Mouse (Mus musculus): ENCODE results near the gene Ddi2. TPM values are rescaled to one million over a fixed set of nuclear protein-coding genes. Genes with fewer than 3 reads are reported as not detected.

The Ddi2 gene
- total and polyA plus RNA-seq, 2 experiments from 2014 or later = 11.1 to 20.7 TPM

DNA sequence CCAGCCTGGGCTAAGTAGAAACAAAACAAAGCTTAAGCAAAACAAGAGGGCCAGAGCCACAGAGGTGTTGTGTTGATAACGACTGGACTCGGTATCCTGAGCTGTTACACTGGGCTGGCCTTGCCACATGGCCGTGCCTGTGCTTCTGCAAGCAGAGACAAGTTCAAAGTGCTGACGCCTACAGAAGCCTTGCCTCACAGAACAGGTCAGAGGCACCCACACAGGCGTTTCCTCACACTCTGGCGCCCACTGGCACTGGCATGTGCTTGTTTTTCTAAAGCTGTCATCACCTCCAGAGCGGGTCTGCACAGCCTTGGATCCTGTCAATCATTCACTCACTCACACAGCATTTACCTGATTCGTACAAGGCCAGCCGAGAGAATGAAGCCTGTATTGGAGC lies 18.6 kb upstream of the Ddi2 start:
- no peak for DNase-seq
- H3K27ac ChIP-seq (ENCODE audit: low read depth, low read length) = no peak overlapping the region
- no peak overlapping the region for H3K4me2 ChIP-seq (ENCODE audit: low read depth)
- WGBS = 67% methylated on average over 9 of the region's 9 CpGs
- H3K9ac ChIP-seq = no peak overlapping the region
- no peak overlapping the region for H3K4me3 ChIP-seq (ENCODE audit: low read depth, low read length)
- ATAC-seq = no peak
- no peak for TF ChIP-seq CTCF (IDR thresholded peaks at IDR 0.05; ENCODE audit: low read depth)
- H3K9me3 ChIP-seq (ENCODE audit: low read length) = no peaks in the 10 kb centered on the region
- H3K36me3 ChIP-seq (ENCODE audit: insufficient read depth) = no peaks in the 10 kb centered on the region
- H3K27me3 ChIP-seq (ENCODE audit: insufficient read depth, low read length) = no peaks in the 10 kb centered on the region
- H3K4me1 ChIP-seq (ENCODE audit: insufficient read depth) = no peaks in the 10 kb centered on the region

DNA sequence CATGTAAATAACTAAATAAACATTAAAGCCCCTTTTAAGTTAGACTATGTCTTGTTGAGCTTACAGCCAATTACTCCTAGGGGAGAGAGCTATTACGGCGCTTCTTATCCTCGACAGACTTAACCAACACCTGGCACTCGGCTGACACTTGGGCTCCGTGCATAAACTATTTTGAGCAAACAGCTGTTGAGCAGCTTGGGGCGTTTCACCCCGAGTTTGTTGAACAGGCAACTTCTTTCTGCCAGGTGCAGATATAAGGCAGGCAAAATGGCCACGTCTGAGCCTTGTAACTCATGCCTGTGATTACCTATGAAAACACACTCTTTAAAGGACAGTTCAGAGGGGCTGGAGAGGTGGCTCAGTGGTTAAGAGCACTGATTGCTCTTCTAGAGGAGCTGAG lies 14.8 kb upstream of the Ddi2 start:
- TF ChIP-seq CTCF (IDR thresholded peaks at IDR 0.05; ENCODE audit: low read depth) = no peak
- WGBS = 77% methylated on average over 8 of the region's 8 CpGs
- H3K36me3 ChIP-seq (ENCODE audit: insufficient read depth) = no peaks in the 10 kb centered on the region

DNA sequence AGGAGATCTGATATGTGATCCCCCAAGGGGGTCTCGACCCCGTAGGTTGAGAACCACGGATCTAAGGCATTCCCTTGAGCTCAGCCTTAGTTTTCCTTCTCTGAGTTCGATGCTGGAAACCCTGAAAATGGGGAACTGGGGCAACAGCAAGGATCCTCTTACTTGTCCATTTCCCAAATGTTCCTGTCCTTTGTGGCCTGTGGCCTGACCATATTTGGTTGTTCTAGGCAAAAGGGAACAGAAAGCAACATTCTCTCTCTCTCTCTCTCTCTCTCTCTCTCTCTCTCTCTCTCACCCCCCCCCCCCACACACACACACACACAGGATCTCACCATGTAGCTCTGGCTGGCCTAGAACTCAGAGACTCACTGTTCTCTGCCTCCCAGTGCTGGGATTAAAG lies 13.6 kb upstream of the Ddi2 start:
- H3K27ac ChIP-seq (ENCODE audit: low read depth, low read length) = no peak overlapping the region
- no peak overlapping the region for H3K4me2 ChIP-seq (ENCODE audit: low read depth)
- ATAC-seq (no peak), DNase-seq (no peak)
- no peaks in the 10 kb centered on the region for H3K36me3 ChIP-seq (ENCODE audit: insufficient read depth)
- WGBS = 72% methylated on average over 4 of the region's 4 CpGs
- no peak for TF ChIP-seq CTCF (IDR thresholded peaks at IDR 0.05; ENCODE audit: low read depth)
- no peaks in the 10 kb centered on the region for H3K9me3 ChIP-seq (ENCODE audit: low read length)
- no peak overlapping the region for H3K4me3 ChIP-seq (ENCODE audit: low read depth, low read length)
- no peak overlapping the region for H3K9ac ChIP-seq
- H3K4me1 ChIP-seq (ENCODE audit: insufficient read depth) = no peaks in the 10 kb centered on the region
- H3K27me3 ChIP-seq (ENCODE audit: insufficient read depth, low read length) = no peaks in the 10 kb centered on the region

More for the DNA sequence above, 14.8 kb upstream of the Ddi2 start:
- Histone ChIP-seq H3K4me2 (ENCODE audit: low read depth) (no peak overlapping the region), H3K4me3 (ENCODE audit: low read depth, low read length) (no peak overlapping the region), H3K27ac (ENCODE audit: low read depth, low read length) (no peak overlapping the region), H3K27me3 (ENCODE audit: insufficient read depth, low read length) (no peaks in the 10 kb centered on the region), H3K9ac (no peak overlapping the region), H3K4me1 (ENCODE audit: insufficient read depth) (no peaks in the 10 kb centered on the region), H3K9me3 (ENCODE audit: low read length) (no peaks in the 10 kb centered on the region)
- no peak for ATAC-seq
- DNase-seq = no peak

DNA sequence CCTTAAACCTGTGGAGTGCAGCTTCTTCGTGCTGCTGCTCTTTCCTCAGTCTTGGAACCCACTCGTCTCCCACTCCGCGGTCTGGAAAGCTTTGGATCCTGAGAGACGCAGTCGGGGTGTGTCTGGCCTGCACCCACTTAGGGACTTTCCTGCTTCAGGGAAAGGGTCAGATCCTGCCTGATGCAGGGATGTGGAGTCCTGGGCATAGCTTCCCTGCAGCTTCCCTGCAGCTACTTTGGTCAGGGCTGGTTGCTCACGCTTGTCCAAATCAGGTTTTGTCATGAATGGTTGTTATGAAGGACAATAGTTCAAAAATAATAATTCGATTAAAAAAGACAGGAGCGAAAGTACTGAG lies 12.0 kb upstream of the Ddi2 start:
- Histone ChIP-seq H3K9ac (peak overlapping the region; percentile 51), H3K4me2 (ENCODE audit: low read depth) (peak overlapping the region; percentile 69), H3K9me3 (ENCODE audit: low read length) (no peaks in the 10 kb centered on the region), H3K4me1 (ENCODE audit: insufficient read depth) (no peaks in the 10 kb centered on the region), H3K27me3 (ENCODE audit: insufficient read depth, low read length) (no peaks in the 10 kb centered on the region; the same call in 1 of the 2 replicates), H3K27ac (ENCODE audit: low read depth, low read length) (no peak overlapping the region), H3K36me3 (ENCODE audit: insufficient read depth) (no peaks in the 10 kb centered on the region), H3K4me3 (ENCODE audit: low read depth, low read length) (peak overlapping the region; percentile 39)
- DNase-seq (no peak), ATAC-seq (no peak)
- no peak for TF ChIP-seq CTCF (IDR thresholded peaks at IDR 0.05; ENCODE audit: low read depth)
- 23% methylated on average over 9 of the region's 9 CpGs for WGBS

DNA sequence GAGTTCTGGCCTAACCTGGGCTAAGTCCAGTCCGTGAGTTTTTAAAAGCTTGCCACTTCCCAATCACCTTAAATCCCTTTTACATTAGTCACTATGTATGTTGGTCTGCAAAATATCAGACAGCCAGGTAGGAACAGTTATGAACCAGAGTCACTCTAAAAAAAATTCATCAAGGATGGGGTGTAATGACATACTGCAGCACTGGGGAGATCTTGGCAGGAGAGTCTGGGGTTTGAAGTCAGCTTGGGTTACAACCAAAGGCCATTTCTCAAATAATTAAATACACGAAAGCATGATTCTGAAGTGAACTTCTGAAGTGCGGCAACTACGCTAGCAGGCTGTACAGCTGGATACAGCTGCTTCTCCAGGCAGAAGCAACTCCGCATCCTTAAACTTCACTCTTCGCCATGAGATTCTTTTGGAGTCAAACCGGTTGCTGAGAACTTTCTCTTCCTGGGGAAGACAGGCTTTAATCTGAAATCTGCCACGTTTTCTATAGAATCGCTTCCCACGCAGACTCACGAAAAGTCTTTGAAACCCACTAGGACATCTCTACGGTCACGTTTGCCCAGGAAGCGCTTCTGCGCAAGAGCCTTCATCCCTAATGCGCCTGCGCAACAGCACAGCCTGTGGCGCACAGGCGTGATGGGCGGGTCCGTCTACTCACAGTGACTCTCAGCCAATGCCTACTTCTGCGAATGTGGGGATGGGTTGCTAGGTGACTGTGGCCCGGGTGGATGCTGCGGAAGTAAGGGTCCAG lies 11.4 kb upstream of the Ddi2 start:
- ATAC-seq (peak; percentile 100), DNase-seq (peak; percentile 95)
- H3K9me3 ChIP-seq (ENCODE audit: low read length) = no peaks in the 10 kb centered on the region
- H3K27me3 ChIP-seq (ENCODE audit: insufficient read depth, low read length) = no peaks in the 10 kb centered on the region; the same call in 1 of the 2 replicates
- WGBS = 8% methylated on average over 24 of the region's 24 CpGs
- TF ChIP-seq CTCF (IDR thresholded peaks at IDR 0.05; ENCODE audit: low read depth) = no peak
- H3K36me3 ChIP-seq (ENCODE audit: insufficient read depth) = no peaks in the 10 kb centered on the region
- H3K27ac ChIP-seq (ENCODE audit: low read depth, low read length) = no peak overlapping the region
- no peaks in the 10 kb centered on the region for H3K4me1 ChIP-seq (ENCODE audit: insufficient read depth)
- H3K4me3 ChIP-seq (ENCODE audit: low read depth, low read length) = peak overlapping the region; percentile 39
- H3K4me2 ChIP-seq (ENCODE audit: low read depth) = peak overlapping the region; percentile 69
- H3K9ac ChIP-seq = peak overlapping the region; percentile 51

DNA sequence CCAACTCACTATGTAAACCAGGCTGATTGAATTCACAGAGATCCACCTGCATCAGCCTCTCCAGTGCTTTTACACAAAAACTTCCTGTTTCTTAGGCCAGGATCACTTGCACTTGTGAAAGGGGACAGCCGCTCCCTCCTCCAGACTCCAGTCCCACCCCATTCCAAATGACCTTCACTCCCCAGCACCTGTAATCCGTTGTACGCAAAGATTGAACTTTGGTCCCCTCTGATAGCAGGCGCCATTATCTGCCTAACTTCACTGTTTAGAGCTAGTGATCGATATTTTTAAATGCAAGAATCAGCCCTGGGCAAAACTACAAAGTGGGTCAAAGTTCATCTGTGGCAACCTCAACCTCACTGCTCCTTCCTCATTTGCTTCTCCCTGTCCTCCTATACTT lies 8.5 kb upstream of the Ddi2 start:
- H3K27me3 ChIP-seq (ENCODE audit: insufficient read depth, low read length) = no peaks in the 10 kb centered on the region; the same call in 1 of the 2 replicates
- ATAC-seq (no peak), DNase-seq (no peak)
- H3K9me3 ChIP-seq (ENCODE audit: low read length) = no peaks in the 10 kb centered on the region
- no peaks in the 10 kb centered on the region for H3K36me3 ChIP-seq (ENCODE audit: insufficient read depth)
- H3K9ac ChIP-seq = no peak overlapping the region
- H3K27ac ChIP-seq (ENCODE audit: low read depth, low read length) = no peak overlapping the region
- WGBS = 85% methylated on average over 5 of the region's 5 CpGs
- no peaks in the 10 kb centered on the region for H3K4me1 ChIP-seq (ENCODE audit: insufficient read depth)
- TF ChIP-seq CTCF (IDR thresholded peaks at IDR 0.05; ENCODE audit: low read depth) = no peak
- no peak overlapping the region for H3K4me3 ChIP-seq (ENCODE audit: low read depth, low read length)
- no peak overlapping the region for H3K4me2 ChIP-seq (ENCODE audit: low read depth)

DNA sequence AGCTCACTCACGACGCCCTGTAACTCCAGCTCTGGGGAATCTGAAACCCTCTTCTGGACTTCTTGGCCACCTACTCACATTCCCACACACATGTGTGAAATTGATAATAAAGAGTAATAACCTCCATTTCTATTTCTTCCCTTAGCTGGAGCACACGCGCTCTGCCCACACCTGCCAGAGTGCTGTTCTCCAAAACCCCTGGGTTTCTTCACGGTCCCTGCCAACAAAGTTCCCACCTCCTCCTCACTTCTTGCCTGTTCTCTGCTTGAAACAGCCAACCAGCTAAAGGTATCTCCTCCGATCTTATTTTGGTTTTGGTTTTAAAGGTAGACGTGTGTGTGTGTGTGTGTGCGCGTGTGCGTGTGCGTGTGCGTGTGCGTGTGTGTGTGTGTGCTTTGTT lies 7.2 kb upstream of the Ddi2 start:
- H3K9ac ChIP-seq = no peak overlapping the region
- no peaks in the 10 kb centered on the region for H3K4me1 ChIP-seq (ENCODE audit: insufficient read depth)
- TF ChIP-seq CTCF (IDR thresholded peaks at IDR 0.05; ENCODE audit: low read depth) = no peak
- WGBS = 87% methylated on average over 13 of the region's 13 CpGs
- H3K36me3 ChIP-seq (ENCODE audit: insufficient read depth) = no peaks in the 10 kb centered on the region
- H3K4me3 ChIP-seq (ENCODE audit: low read depth, low read length) = no peak overlapping the region
- no peaks in the 10 kb centered on the region; the same call in 1 of the 2 replicates for H3K27me3 ChIP-seq (ENCODE audit: insufficient read depth, low read length)
- H3K27ac ChIP-seq (ENCODE audit: low read depth, low read length) = no peak overlapping the region
- no peak overlapping the region for H3K4me2 ChIP-seq (ENCODE audit: low read depth)
- no peaks in the 10 kb centered on the region for H3K9me3 ChIP-seq (ENCODE audit: low read length)
- DNase-seq = no peak
- ATAC-seq = no peak

All from forebrain, postnatal 0 days (tissue).